Mouse (Mus musculus) brown adipose tissue, adult 24 weeks (tissue): Measurements from ENCODE around the gene Cltc. TPM values are rescaled to one million over a fixed set of nuclear protein-coding genes. Genes with fewer than 3 reads are reported as not detected.

Experiments used
- H3K27ac ChIP-seq: fragments of 200-500 bp; replicated peaks from 2 replicates; pipeline ENCODE4 v1.5.1; 2012; ENCODE audit warnings: low read depth, mild to moderate bottlenecking, low read length
- H3K4me1 ChIP-seq: fragments of 200-500 bp; 2 replicates; pipeline ENCODE4 v1.6.1; 2012; ENCODE audit warnings: low read length, mixed read lengths; ENCODE audit not compliant: control insufficient read depth, insufficient read depth, insufficient read length
- H3K4me3 ChIP-seq: fragments of 200-500 bp; 2 replicates; pipeline ENCODE4 v1.5.1; 2012; ENCODE audit warnings: low read depth, mild to moderate bottlenecking, low read length, moderate library complexity; ENCODE audit not compliant: insufficient read depth
- polyA plus RNA-seq: library from polyadenylated mRNA; stranded (reverse); fragments of >200 nt; gene quantifications from 2 replicates; pipeline ENCODE4 v1.2.4, GENCODE M21; 2012; ENCODE audit not compliant: missing spikeins, insufficient read depth, insufficient read length

The Cltc gene
- polyA plus RNA-seq, 1 experiment: 155 TPM

DNA sequence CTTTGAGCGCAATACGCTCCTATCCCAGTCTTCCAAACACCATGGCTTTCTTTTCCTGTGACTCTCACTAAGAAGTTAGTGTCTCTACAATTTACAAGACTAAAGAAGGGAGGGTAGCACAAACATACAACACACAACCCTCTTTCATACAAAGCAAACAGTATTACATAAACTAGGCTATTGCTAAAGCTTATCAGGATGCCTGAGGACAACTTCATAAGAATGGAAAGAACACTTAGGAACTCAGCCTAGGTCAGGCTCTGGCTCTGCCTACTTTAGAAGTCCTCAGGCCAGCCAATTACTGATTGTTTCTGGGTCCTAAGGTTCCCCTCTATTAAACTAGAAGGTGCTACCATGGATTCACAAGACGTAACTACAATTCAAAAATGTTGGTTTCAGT, 76.6 kb downstream of the Cltc start:
- Histone ChIP-seq H3K4me3 (no peak overlapping the region), H3K27ac (no peak overlapping the region), H3K4me1 (no peaks in the 10 kb centered on the region)

DNA sequence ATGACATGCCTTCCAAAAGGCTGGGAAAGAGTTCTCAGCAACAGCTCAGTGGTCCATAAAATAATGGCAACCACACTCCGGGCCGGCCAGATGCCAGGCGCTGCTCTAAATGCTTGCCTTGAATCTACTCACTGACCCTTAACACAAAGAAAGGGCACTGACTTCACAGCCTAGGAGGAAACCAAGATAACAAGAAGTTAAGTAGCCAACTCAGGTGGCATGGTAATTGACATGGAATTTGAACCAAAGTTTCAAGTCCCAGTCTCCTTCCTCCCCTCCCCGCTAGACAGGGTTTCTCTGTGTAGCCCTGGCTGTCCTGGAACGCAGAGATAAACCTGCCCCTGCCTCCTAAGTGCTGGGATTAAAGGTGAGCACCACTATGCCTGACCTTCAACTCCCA, 78.4 kb downstream of the Cltc start:
- Histone ChIP-seq H3K27ac (no peak overlapping the region), H3K4me1 (no peaks in the 10 kb centered on the region), H3K4me3 (no peak overlapping the region)

DNA sequence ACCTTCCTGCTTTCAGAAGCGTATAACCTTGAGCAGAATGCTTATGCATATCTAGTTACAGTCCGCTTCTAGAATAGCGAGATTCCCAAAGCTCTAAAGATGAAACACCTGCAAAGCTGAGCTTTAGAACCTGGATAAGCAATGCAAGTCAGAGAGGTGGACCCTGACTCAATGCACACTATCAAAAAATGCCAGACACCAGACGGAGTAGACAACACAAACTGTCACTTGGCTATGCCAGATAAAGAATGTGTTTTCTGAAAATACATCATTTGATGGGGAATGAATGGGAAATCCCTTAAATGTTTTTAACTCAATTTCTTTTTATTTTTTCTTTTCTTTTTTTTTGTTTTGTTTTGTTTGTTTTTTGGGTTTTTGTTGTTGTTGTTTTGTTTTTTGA, 81.8 kb downstream of the Cltc start:
- Histone ChIP-seq H3K4me1 (no peaks in the 10 kb centered on the region), H3K27ac (no peak overlapping the region), H3K4me3 (no peak overlapping the region)

DNA sequence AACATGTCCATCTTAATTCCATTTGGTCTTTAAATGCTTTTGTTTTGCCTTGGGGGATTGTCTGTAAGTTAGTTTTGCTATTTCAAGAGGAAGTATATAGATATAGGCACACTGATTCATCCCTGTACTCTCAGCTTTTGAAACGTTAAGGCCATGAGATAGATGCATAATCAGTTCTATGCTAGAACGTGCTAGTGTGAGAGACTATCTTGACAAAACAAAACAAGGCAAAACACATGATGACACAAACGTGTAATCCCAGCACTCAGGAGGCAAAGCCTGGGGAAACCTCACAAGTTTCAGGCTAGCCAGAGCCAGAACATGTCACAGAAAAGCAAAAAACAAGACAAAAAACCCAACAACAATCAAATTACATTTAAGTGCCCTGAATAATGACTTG, 84.6 kb downstream of the Cltc start:
- H3K4me3 ChIP-seq: no peak overlapping the region
- H3K27ac ChIP-seq: no peak overlapping the region
- H3K4me1 ChIP-seq: no peaks in the 10 kb centered on the region

DNA sequence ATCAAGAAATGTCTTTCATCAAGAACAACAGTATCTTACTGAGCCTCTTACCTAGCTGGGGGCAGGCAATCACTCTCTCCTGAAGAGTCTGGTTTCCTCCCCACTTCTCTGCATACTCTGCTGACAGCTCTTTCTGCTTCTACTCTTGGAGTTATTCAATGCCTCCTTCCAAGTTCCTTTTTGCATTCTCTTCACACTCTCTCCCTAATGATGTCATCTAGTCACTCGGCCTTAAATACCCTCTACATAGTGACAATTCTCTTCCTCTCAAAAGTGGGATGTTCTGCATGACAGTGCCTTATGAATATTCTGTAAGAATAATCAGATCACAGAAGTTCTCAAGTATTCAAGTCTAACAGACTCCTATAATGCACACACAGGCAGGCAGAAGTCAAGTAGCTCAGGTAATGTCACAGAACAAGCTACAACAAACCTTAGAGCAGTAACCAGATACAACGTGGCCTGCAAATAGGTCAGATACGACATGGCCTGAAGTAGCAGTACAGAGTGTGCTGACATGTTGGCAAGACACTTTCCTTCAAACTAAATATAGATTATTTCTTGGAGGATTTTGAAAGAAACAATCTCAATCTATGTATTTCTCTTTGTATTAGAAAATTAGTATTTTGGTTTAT, 86.2 kb downstream of the Cltc start:
- no peaks in the 10 kb centered on the region for H3K4me1 ChIP-seq
- H3K27ac ChIP-seq: 0 out of 2 replicates have a peak overlapping the region, but pooled peaks have one; percentile 29
- H3K4me3 ChIP-seq: no peak overlapping the region

DNA sequence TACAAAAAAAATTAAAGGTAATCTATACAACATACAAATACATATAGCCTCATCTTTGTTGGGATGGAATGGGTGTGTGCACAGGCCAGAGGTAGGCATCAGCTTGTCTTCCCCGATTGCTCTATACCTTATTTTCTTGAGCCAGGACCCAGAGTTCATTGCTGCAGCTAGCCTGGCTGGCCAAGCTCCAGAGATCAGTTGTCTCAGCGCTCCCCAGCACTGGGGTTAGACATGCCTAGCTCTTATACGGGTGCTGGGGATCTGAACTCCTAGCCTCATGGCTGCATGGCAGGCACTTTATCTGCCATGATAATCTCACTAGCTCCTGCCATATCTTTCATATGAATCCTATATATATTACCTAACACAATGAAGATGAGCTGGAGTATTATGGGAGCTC, 89.2 kb downstream of the Cltc start:
- no peak overlapping the region for H3K4me3 ChIP-seq
- no peak overlapping the region for H3K27ac ChIP-seq
- no peaks in the 10 kb centered on the region for H3K4me1 ChIP-seq

GRCm38 (mm10) chr11:86667553-86667952, 89.8 kb downstream of the Cltc start:
- H3K4me1 ChIP-seq: no peaks in the 10 kb centered on the region
- H3K4me3 ChIP-seq: no peak overlapping the region
- no peak overlapping the region for H3K27ac ChIP-seq

DNA sequence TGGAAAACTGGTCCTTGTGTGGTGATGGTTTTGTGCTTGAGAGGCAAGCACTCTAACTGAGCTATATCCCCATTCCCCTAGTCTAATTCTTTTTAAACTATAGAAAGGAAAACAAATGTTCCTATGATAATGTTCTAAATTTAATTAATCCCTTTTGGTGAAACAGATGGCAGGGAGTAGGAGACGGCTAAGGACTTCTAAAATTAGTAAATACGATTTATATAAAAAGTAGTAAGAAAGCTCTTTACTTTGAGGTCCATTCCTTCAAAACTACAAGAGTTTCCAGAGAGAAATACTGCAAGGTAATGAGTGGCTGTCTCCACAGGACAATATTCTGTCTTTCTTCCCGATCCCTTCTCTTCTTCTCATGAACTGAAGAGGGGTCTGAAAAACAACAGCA, 93.0 kb downstream of the Cltc start:
- Histone ChIP-seq H3K4me1 (no peaks in the 10 kb centered on the region), H3K4me3 (no peak overlapping the region), H3K27ac (no peak overlapping the region)

- no peak overlapping the region for H3K4me3 ChIP-seq
- H3K27ac ChIP-seq: no peak overlapping the region
These were observed 93.4 kb downstream of the Cltc start for GRCm38 (mm10) chr11:86663977-86664376.

DNA sequence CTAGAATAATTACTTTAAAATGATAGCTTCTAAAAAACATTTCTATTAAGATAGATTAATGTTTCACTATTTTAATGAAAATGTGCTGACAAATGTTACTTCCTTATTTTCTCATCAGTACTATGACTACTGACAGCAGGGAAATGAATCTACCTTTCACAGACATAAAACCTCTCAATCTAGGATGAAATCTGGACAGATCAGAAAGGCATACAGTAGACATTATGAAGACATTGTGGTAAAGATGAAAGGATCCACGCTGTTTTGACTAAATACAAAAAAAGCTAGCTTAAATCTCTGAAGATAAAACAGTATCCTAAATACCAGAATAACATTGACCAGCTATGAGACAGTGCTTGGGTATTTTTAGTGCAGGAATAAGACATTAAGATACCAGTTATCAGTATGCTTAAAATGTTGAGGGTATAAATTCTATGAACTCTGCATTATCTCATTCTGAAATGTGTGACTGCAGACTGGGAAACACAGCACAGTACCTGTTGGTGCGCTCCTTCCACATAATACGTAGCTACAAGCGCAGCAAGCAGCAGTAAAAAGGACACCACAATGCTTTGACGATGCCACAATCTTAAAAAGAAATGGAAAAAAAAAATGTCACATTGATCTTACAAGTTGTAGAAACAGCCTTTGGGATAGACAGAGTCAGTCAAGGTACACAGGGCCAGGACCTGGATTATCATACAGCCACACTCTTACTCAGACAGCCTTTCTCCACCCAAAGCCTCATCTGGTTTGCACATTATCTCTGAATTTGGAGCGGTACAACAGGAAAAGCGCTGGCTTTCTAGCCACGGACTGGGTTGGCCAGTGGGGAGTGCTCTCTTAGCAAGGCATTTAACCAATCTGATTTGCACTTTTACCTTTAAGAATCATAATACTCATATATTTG, 94.1 kb downstream of the Cltc start:
- no peak overlapping the region for H3K27ac ChIP-seq
- H3K4me1 ChIP-seq: no peaks in the 10 kb centered on the region
- no peak overlapping the region for H3K4me3 ChIP-seq

More at GRCm38 (mm10) chr11:86663977-86664376, 93.4 kb downstream of the Cltc start:
- H3K4me1 ChIP-seq: no peaks in the 10 kb centered on the region

DNA sequence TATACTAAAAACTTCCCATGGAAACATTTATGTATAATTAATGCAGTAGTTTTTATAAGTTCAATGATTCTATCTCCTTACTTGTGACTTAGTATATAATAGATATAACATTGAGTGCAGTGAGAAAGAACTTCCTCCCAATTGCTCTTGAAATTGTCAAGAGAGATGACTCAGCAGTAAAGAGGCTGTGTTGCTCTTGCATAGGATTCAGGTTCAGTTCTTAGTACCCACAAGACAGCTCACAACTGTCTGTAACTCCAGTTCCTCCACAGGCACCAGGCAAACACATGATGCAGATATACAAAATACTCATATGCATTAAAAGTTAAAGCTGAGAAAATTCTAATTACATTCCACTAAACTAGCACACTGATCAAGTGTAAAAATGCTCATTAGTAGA, 99.5 kb downstream of the Cltc start:
- no peaks in the 10 kb centered on the region for H3K4me1 ChIP-seq
- no peak overlapping the region for H3K4me3 ChIP-seq
- H3K27ac ChIP-seq: no peak overlapping the region

GRCm38 (mm10) chr11:86656849-86657567, 100.4 kb downstream of the Cltc start:
- Histone ChIP-seq H3K27ac (no peak overlapping the region), H3K4me3 (no peak overlapping the region), H3K4me1 (no peaks in the 10 kb centered on the region)

DNA sequence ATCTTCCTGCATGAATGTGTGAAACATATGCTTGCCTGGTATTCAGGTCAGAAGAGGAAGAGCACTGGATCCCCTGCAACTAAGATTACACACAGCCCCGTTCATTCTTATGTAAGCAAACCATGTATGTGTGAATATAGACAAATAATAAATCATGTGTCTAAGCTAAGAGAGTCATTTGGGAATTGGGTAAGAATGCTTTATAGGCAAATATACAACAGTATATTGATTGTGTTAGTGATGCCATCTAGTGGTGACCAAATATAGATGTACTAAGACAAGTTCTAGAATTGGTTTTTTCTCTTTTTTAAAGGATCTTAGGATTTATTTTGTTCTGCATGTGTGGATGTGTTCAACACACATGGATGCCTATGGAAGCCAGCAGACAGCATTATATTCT, 101.7 kb downstream of the Cltc start:
- H3K27ac ChIP-seq: no peak overlapping the region
- no peaks in the 10 kb centered on the region for H3K4me1 ChIP-seq
- no peak overlapping the region for H3K4me3 ChIP-seq

DNA sequence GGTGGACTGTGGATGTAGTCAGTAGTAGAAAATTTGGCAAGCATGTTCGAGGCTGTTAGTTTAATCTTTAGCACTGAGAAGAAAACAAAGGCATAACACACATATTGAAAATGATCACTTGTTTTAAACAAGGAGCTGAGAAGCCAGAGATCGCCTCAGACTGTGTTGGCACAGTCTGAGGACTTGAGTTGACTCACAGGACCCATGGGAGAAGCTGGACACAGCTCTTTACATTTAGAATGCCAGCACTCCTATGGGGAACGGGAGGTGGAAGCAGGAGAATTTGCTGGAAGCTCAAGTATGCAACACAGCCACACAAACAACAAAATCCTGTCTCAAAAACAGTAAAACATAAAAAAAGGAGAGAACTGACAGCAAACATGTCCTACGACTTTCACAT, 103.3 kb downstream of the Cltc start:
- Histone ChIP-seq H3K4me1 (no peaks in the 10 kb centered on the region), H3K27ac (0 out of 2 replicates have a peak overlapping the region, but pooled peaks have one; percentile 14), H3K4me3 (no peak overlapping the region)

- Histone ChIP-seq H3K4me1 (no peaks in the 10 kb centered on the region), H3K4me3 (no peak overlapping the region), H3K27ac (0 out of 2 replicates have a peak overlapping the region, but pooled peaks have one; percentile 14)
These were observed 103.9 kb downstream of the Cltc start for GRCm38 (mm10) chr11:86653446-86653845.
